Mouse (Mus musculus) kidney, adult 2 months (tissue): ENCODE results near the gene Olfr1392.

Experiments used
- CTCF ChIP-seq: fragments of 200-500 bp; conservative IDR thresholded peaks from 2 replicates; pipeline ENCODE4 v1.5.1; 2011; ENCODE audit warnings: low read depth, mild to moderate bottlenecking, control low read depth, low read length, moderate library complexity, mixed read lengths; ENCODE audit not compliant: insufficient read depth, insufficient read length
- POLR2A ChIP-seq: fragments of 200-500 bp; IDR thresholded peaks from one replicate; pipeline ENCODE4 v1.6.1; 2011; ENCODE audit warnings: low read depth, low read length, control low read depth

DNA sequence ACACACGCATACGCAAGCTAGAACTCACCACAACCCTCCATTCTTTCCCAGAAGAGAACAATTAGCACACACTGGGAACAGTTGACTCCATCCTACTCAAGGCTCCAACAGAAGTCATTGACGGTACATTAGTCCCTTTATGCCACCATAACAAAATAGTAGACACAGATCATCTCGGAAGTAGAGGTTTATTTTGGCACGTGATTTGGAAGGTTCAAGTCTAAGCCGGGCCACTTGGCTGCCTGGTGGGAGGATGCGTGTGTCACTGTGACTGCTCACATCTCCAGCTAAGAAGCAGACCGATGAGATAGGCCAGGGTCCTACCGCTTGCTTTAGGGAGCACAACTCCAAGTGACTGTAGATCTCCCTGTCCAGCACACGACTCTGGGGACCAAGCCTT is 17.8 kb upstream of the Olfr1392 start:
- TF ChIP-seq CTCF (no peak), POLR2A (no peak)
